Mouse (Mus musculus): ENCODE results near the gene Fam162b.

The Fam162b gene

DNA sequence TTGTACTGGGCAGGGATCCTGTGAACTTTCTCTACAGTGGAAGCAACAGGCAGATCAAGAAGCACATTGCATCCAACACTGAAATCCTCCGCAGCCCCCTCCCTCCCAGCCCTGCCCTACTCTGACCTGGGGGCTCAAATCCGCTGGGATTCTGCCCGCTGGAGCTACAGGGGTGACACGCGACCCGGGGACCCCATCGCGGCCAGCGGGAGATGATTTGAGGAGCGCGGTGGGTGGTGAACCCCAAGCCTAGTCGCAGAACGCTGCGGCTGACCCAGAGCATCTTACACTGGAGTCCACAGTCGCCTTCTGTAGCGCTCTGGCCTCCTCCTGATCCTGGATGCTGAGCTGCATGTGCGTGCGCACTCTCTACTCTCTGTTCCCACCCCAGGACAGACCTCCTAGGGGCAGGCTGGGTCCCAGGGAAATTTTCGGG, at the start of gene Fam162b:
Fam162b (minus strand) TSS at position 379 of the 436 bp plus-strand sequence.
- DNase-seq (ENCODE audit: low read depth, low spot score), result no peak

DNA sequence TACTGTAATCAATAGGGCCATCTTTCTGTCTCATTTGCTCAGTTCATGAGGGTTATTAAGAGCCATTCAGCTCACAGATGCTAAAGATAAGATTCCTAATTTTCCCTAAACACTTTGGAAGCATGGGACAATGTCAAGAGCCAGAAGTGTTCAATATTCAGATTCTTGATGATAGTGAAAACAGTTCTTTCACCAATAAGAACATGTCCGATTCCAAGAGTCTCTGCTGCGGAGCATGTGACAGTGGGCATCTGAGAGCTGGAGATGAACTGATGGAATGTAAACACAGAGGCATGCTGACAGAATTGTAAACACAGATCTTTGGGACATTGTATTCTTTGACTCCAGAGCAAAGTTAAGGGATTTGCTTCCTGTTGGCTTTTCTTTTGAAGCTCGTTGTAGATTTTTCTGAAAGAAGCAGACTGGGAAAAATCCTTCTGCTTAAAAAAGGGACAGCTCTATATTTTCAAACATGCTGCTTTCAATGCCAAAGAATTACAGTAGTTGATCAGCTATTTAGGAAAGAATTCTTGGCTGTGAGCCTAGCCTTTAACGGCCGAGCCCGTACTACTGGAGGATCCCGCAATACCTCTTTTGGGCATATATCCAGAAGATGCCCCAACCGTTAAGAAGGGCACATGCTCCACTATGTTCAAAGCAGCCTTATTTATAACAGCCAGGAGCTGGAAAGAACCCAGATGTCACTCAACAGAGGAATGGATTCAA, 41.3 kb upstream of the Fam162b start, which contains the start of gene Gprc6a:
Gprc6a (minus strand) TSS at position 51 of the 726 bp plus-strand sequence.
- peak; percentile 1 for DNase-seq (ENCODE audit: low read depth, low spot score)

DNA sequence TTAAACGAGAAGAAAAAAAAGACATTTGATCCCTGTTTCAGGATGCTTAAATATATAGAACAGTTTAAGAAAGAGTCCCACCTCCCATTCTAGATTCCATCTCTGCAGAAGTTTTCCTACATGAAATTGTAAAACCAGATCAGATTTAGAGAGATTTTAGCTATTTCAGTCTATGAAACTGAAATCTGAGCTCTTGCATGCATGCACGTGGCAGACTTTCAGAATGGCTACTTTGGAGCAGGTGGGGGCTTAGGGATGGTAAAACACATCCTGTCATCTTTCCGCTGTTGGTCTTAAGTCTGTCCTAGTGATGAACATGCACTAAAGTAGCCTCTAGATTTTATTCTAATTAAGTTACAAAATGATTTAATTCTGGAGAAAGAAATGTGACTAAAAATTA, 30.9 kb upstream of the Fam162b start:
- DNase-seq (ENCODE audit: low read depth, low spot score), result no peak

- DNase-seq (ENCODE audit: low read depth, low spot score), result no peak
These were observed 29.8 kb upstream of the Fam162b start for GRCm38 (mm10) chr10:51620126-51620525.

- DNase-seq (ENCODE audit: low read depth, low spot score), result no peak
These were observed 28.2 kb upstream of the Fam162b start for GRCm38 (mm10) chr10:51618538-51618937.

DNA sequence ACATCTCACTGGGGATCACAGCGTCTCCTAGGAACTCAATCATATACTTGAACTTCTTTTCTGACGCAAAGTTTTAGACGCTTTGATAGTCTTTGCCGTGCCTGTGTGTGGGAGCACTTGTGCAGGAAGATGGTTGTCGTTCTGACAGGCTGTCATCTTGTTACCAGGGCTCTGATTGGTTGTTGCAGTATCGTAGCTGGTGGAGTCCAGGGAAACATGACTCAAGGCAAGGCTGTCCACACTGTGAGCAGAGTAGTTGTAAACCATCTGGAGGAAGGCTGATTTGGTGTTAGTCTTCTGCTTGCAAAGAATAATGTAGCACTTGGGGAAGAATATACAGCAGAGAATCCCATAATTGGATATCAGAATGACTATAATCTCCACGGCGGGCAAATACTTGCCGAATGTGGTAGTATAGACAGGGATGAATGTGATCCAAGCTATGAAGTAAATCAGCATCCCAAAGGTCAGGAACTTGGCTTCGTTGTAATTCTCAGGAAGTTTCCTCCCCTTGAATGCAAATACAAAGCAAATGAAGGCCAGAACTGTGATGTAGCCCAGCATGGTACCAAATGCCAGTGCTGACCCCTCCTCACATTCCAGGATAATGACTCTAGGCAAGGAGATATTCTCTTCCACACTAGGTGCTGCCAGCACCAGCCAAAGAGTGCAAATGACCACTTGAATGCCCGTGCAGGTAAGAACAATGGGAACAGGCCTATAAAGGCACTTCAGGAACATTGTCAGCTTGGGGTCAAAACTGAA, 24.7 kb upstream of the Fam162b start:
- DNase-seq (ENCODE audit: low read depth, low spot score), result peak; percentile 2

GRCm38 (mm10) chr10:51613421-51613820, 23.1 kb upstream of the Fam162b start:
- DNase-seq (ENCODE audit: low read depth, low spot score), result no peak

GRCm38 (mm10) chr10:51611969-51612682, 21.8 kb upstream of the Fam162b start:
- no peak for DNase-seq (ENCODE audit: low read depth, low spot score)

DNA sequence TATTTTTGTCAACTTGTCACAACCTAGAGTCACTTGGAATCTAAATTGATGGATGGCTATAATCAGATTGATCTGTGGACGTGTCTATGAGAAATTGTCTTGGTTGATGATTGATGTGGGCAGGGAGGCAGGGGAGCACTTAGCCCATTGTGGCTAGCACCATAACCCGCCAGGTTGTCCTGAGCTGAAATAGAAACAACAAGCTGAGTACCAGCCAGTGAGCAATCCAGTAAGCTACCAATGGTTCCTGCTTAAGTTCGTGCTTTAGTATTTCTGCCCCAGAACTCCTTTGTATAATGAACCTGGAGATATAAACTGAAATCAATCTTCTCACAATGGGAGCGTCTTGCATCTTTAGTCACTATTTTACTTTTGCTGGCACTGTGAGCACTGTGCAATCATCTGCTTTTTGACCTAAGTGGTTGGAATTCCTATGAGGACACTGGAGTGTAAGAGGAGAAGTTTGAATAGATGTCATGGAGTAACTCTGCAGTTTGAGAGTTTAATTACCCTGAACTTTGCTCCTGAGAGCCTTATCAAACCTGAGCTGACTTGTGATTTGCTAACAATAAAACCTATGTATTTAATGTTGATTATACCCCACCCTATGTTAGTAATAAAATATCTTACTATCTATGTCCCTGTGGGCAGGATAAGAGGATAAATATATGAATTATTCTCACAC, 19.6 kb upstream of the Fam162b start:
- DNase-seq (ENCODE audit: low read depth, low spot score), result no peak

DNA sequence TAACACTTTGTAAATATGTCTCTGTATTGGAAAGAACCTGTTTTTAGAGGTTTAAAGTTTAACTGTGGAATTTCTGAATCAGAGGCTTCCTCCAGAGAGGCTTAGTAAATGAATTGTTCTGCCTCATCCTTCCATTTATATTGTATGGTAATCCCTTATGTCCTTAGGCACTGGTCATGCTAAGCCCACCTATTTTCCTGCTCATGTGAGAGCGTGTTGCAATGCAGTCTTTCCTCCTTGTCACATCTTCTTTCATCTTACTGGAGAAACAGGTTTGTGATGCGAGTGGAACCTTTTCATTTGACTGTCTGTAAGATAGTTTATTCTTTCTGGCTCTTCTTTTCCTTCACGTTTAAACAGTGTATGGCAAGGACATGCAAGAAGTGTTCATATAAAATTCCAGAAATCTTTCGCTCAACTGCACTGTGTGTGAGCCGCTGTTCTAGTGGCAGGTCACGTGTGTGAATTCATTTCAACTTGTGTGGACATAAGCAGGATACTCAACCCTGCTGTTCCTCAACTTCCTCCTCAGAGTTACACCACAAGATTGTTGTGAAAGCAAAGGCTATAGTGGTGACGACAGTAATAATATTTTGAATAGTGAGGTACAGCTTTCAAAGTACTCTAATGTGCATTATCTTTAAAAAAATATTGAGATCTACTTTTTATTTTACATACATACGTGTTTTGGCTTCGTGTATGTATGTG, 6.8 kb upstream of the Fam162b start:
- DNase-seq (ENCODE audit: low read depth, low spot score), result no peak

GRCm38 (mm10) chr10:51595001-51595931, 4.9 kb upstream of the Fam162b start:
- peak; percentile 77 for DNase-seq (ENCODE audit: low read depth, low spot score)

DNA sequence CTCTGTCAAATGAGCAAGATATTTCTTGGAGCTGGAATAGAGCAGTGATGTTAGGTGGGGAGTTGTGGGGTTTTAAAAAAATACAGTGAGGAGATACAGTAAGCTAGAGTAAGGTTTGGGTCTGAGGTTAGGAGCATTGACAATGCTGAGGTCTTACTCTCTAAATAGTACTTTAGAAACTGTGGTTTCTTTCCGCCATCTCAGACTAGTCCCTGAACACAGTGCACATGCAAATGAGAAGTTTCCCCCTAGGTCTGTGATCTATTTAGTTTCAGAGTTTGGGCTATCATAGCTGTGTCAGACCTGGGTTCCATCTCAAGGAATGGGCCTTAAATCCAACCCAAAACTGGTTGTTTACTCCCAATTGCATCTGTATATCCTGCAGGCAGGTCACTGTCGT, 1.3 kb upstream of the Fam162b start:
- no peak for DNase-seq (ENCODE audit: low read depth, low spot score)

DNA sequence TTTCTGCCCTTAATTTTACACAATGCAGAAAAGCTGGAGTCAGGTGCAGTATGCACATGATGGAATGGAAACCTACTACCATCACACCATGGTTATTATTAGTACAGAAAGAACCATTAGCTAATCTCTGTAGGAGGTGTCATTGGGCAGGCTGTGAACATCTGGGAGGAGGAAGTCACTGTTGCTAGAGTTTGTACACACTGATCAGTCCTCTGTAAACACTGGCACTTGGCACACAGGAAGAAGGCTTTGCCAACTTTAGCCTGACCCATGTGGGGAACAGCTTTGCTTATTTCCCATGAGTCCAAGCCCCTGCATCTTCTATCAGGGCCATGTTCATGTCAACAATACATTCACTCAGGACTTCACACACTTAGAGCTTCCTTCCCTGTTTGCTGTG, 5.4 kb downstream of the Fam162b start:
- DNase-seq (ENCODE audit: low read depth, low spot score), result no peak

DNA sequence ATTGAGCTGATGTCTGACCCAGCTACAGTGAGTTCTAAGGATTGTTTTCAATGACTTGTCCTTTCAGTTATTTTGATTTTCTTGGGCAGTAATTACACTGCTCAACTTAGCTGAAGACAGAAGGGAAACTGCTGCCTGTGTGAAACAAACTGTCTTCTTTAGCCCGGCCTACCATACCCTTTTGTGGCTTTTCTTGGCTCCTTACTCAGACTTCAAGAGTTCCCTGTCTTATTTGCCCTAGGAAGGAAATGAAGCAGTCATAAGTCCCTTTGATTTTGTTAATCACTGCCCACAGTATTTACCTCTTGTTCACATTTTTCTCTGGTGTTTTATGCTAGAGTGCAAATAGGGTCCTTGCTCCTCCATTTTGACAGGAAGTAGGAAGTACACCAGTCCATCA, 5.9 kb downstream of the Fam162b start:
- no peak for DNase-seq (ENCODE audit: low read depth, low spot score)

DNA sequence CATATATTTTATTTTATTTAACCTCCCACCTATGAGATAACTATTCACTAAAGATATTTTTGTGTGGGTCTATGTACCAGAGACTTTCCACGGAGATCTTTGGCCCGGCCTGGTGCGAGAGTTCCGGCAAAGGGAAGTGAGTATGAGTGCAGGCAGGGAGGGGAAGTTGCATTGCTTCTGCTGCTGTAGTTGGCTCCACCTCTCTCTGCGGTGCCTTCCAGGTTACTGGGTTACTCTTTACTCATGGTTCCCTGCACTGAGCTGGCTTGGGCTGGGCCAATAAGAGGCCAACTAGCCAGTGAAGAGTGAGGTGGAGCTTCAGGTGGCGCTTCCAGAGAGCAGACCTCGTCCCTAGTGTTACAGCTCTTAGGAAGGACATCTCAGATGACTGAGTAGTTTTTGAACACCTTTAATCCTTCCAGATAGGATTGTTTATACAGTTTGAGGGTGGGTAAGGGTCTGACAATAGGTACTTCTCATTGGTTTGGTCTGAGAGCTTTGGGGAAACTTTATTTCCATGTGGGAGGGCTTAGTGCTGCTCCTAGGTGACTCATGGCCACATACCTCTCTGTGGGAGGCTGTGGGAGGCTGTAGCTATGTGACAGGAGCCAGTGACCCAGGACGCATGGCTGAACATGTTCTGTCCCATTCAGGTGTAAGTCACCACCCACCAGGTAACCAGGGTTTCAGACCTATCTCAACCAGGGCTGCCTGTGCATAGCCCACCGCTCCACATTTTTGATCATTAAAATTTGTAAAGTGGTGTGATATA, 18.9 kb downstream of the Fam162b start:
- no peak for DNase-seq (ENCODE audit: low read depth, low spot score)

GRCm38 (mm10) chr10:51556005-51556404, 34.3 kb downstream of the Fam162b start:
- no peak for DNase-seq (ENCODE audit: low read depth, low spot score)

- DNase-seq (ENCODE audit: low read depth, low spot score), result peak; percentile 70
These were observed 36.8 kb downstream of the Fam162b start for GRCm38 (mm10) chr10:51553348-51554123.
